Mouse (Mus musculus) small intestine, adult 2 months (tissue): ENCODE data around the gene Krt5. TPM values are rescaled to one million over a fixed set of nuclear protein-coding genes. Genes with fewer than 3 reads are reported as not detected.

Experiments
- H3K27ac ChIP-seq: fragments of 200-500 bp; 2 replicates; pipeline ENCODE4 v1.5.1; 2012; ENCODE audit warnings: low read depth, low read length, control low read depth, inconsistent platforms; ENCODE audit not compliant: insufficient read depth
- H3K27me3 ChIP-seq: fragments of 200-500 bp; 2 replicates; pipeline ENCODE4 v1.6.1; 2012; ENCODE audit warnings: mild to moderate bottlenecking, moderate library complexity, low read length, inconsistent platforms; ENCODE audit not compliant: control insufficient read depth, insufficient read depth
- H3K36me3 ChIP-seq: fragments of 200-500 bp; 2 replicates; pipeline ENCODE4 v1.6.1; 2012; ENCODE audit warnings: mild to moderate bottlenecking, low read length, control low read depth, inconsistent platforms; ENCODE audit not compliant: control insufficient read depth, insufficient read depth
- H3K4me1 ChIP-seq: fragments of 200-500 bp; 2 replicates; pipeline ENCODE4 v1.6.1; 2012; ENCODE audit warnings: low read length, inconsistent platforms, mixed read lengths; ENCODE audit not compliant: control insufficient read depth, insufficient read depth, insufficient read length
- H3K4me3 ChIP-seq: fragments of 200-500 bp; 2 replicates; pipeline ENCODE4 v1.5.1; 2012; ENCODE audit warnings: low read depth, mild to moderate bottlenecking, control low read depth, inconsistent platforms, low read length, moderate library complexity
- CTCF ChIP-seq: fragments of 200-500 bp; IDR thresholded peaks from 2 replicates; pipeline ENCODE4 v1.5.1; 2012; ENCODE audit warnings: low read depth, mild to moderate bottlenecking, control low read depth, inconsistent platforms, low read length, moderate library complexity, mixed read lengths; ENCODE audit not compliant: insufficient replicate concordance, insufficient read length; ENCODE audit errors: extremely low read depth
- POLR2A ChIP-seq: fragments of 200-500 bp; IDR thresholded peaks from 2 replicates; pipeline ENCODE4 v1.6.1; 2012; ENCODE audit warnings: low read depth, mild to moderate bottlenecking, control low read depth, inconsistent platforms, low read length, moderate library complexity
- WGBS: fragments of 180-500 bp; shearing (Covaris S2); methylation state at CpG from one replicate; pipeline ENCODE4 v1.1.7; 2018; 5-methylcytosine and 5-hydroxymethylcytosine counted together
- polyA plus RNA-seq: library from polyadenylated mRNA; depleted of rRNA; stranded (reverse); fragments of >200 nt; gene quantifications from 2 replicates; pipeline ENCODE4 v1.2.3, GENCODE M21; 2012; rRNA removed

The Krt5 gene
- 0.15 and 0.43 TPM in 2 replicates for polyA plus RNA-seq

DNA sequence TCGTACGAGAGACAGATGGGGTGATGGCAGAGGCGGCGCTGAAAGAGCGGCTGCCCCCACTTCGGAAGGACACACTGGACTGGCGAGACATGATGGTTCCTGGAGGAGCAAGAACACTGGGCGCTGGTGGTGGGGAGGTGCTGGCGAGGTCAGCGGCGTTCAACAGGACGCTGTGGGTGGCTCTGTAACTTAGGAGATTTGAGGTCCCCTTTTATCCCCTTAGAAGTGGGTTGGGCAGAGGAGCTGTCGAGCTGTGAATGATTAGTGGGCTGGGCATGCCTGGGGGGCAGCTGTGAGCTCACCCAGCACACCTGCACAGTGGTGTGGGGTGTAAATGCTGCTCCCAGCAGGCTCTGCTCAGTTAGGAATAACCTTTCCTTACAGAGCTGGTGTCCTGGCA, at the start of gene Krt5:
Gene Krt5 (minus strand): TSS at position 179 of the 400 bp plus-strand sequence.
- no peak within 1 kb of the TSS for H3K4me3 ChIP-seq
- no peak within 1 kb of the TSS for H3K27ac ChIP-seq
- no peaks in the 10 kb centered on the region for H3K4me1 ChIP-seq
- no peaks in the 10 kb centered on the region for H3K27me3 ChIP-seq
- TF ChIP-seq POLR2A, result no peak
- no peak for TF ChIP-seq CTCF
- WGBS, result 60% methylated on average over 13 of the region's 13 CpGs
- no peaks in the 10 kb centered on the region for H3K36me3 ChIP-seq

DNA sequence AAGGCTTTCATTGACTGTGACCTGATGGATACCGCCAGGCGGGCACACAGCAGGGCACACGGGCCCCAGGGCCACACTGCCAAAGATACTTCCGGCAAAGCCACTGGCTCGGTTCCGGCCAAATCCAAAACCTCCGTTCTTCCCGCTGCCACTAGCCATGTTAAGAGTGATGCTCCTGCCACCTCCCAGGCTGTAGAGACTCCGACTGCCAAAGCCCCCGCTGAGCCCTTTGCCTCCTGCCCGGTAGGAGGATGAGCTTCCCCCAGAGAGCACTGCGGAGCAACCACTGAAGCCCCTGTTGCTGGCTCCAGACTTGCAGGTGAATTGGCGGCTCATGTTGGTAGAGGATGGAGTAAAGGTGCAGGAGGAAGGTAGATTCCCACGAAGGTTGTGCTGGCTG, 30.0 kb upstream of the Krt5 start, which contains the start of gene Krt71:
Gene Krt71 (minus strand): TSS at position 399 of the 400 bp plus-strand sequence.
- TF ChIP-seq CTCF, result no peak
- TF ChIP-seq POLR2A, result no peak
- Histone ChIP-seq H3K36me3 (no peaks in the 10 kb centered on the region), H3K27me3 (0 out of 2 replicates have a peak, but pooled peaks cover 4% of the 10 kb centered on the region), H3K4me1 (no peaks in the 10 kb centered on the region), H3K4me3 (no peak within 1 kb of the TSS), H3K27ac (no peak within 1 kb of the TSS)
- WGBS, result 60% methylated on average over 14 of the region's 14 CpGs

DNA sequence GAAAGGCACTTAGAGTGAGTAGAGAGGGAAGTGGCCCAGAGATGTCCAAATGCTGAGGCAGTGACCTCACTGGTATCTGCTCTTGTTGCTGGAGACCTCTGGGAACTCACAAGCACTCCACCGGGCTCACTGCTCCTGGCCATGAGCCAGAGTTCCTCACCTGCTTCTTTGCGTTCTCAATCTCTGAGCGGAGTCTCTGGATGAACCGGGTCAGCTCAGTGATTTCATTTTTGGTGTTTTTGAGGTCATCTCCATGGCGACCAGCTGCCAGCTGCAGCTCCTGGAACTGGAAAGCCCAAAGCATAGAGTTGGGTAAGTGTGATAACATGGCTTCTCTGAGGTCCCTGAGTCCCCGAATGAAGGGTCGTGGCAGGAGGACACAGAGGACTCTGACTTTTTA, 25.1 kb upstream of the Krt5 start:
- Histone ChIP-seq H3K4me1 (no peaks in the 10 kb centered on the region), H3K27me3 (0 out of 2 replicates have a peak, but pooled peaks cover 3% of the 10 kb centered on the region), H3K36me3 (no peaks in the 10 kb centered on the region), H3K4me3 (no peak overlapping the region), H3K27ac (no peak overlapping the region)
- TF ChIP-seq CTCF (no peak), POLR2A (no peak)
- WGBS, result 45% methylated on average over 7 of the region's 7 CpGs

DNA sequence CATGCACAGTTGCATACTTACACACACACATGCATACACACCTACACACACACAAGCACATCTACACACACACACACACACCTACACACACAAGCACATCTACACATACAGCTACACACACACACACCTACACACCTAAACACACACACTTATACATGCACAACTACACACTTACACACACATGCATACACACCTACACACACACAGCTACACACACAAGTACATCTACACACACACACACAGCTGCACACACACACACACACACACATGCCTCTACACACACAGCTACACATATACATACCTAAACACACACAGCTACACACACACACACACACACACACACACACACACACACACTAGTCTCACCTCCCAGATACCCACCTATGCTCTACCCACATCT, 18.0 kb upstream of the Krt5 start:
- no peaks in the 10 kb centered on the region for H3K4me1 ChIP-seq
- no peak for TF ChIP-seq CTCF
- no peak for TF ChIP-seq POLR2A
- no peak overlapping the region for H3K4me3 ChIP-seq
- no peaks in the 10 kb centered on the region for H3K36me3 ChIP-seq
- H3K27ac ChIP-seq, result no peak overlapping the region
- H3K27me3 ChIP-seq, result no peaks in the 10 kb centered on the region

DNA sequence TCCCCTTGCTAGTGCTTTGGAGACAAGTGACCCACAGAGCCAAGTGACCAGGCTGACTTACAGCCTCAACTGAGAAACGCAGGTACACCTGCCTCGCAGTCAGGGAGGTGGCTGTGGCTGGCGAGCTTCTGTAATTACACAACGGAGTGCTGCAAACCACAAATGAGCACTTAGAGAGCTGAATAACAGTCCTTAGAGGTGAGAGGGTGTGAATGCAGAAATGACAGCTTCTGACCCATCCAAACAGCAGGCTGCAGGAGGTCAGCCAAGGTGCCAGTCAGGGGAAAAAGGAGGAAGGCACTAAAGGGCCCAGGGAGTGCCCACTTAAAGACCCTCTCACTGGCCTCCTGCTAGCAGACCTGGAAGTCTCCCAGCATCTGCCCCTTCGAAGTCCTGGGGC, 12.0 kb upstream of the Krt5 start:
- Histone ChIP-seq H3K4me1 (no peaks in the 10 kb centered on the region), H3K27ac (no peak overlapping the region), H3K27me3 (no peaks in the 10 kb centered on the region; the same call in 1 of the 2 replicates), H3K36me3 (no peaks in the 10 kb centered on the region), H3K4me3 (no peak overlapping the region)
- 35% methylated on average over 5 of the region's 5 CpGs for WGBS
- no peak for TF ChIP-seq CTCF
- TF ChIP-seq POLR2A, result no peak

DNA sequence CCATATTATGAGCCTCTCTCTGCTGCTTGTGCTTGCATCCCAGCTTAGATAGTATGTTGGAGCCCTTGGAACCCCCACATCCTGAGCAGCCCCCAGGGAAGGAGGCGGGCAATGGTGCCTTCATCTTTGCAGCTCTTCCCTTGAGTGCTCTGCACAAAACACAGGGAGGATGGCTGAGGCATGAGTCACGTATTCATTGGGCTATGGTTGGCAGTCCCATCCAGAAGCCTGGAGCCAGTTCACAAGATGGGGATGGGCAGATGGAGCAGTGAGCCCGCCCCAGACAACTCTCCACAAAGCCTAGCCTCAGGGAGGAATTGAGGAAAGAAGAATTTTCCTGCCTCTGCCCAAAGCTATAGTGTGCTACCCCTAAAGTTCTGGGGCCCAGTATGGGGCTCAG, 3.1 kb upstream of the Krt5 start:
- H3K27me3 ChIP-seq, result no peaks in the 10 kb centered on the region
- no peaks in the 10 kb centered on the region for H3K36me3 ChIP-seq
- no peak overlapping the region for H3K27ac ChIP-seq
- no peaks in the 10 kb centered on the region for H3K4me1 ChIP-seq
- WGBS, result 72% methylated on average over 3 of the region's 3 CpGs
- TF ChIP-seq POLR2A (no peak), CTCF (no peak)
- H3K4me3 ChIP-seq, result no peak overlapping the region

DNA sequence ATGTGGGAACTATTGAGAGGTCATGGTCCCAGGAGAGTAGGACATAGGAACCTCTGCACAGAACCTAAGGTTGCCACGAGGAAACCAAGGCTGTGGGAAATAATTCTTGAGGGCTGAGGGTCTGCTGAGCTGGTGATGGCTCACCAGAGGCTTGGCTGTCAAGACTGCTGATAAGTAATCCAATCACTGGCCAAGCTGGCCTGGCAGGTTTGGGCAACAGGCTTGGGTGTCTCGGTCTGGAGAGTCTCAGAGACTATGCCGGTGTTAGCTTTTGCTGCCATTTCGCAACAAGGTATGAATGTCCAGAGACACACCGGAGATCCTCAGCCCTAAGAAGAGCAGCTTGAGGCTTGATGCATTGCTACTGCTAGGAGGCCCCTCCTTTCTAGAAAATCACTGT, 1.7 kb upstream of the Krt5 start:
- no peaks in the 10 kb centered on the region for H3K36me3 ChIP-seq
- no peak for TF ChIP-seq POLR2A
- TF ChIP-seq CTCF, result no peak
- 39% methylated on average over 5 of the region's 5 CpGs for WGBS
- H3K27ac ChIP-seq, result no peak overlapping the region
- no peaks in the 10 kb centered on the region for H3K4me1 ChIP-seq
- no peak overlapping the region for H3K4me3 ChIP-seq
- no peaks in the 10 kb centered on the region for H3K27me3 ChIP-seq
